Mouse (Mus musculus): Measurements from ENCODE around the gene Raf1.

GRCm38 (mm10) chr6:115717715-115718558, 41.5 kb upstream of the Raf1 start:
- no peak for TF ChIP-seq POLR2A (IDR thresholded peaks at IDR 0.05; ENCODE audit: low read depth, low read length)
- TF ChIP-seq CTCF (conservative IDR thresholded peaks at IDR 0.05; ENCODE audit: insufficient read depth, insufficient read length, low read depth, low read length), result peak; percentile 40
